Mouse (Mus musculus) MN1 (cell line): Measurements from ENCODE around the gene Lbhd1.
A peak's percentile ranks its signal among the peaks of the same experiment; 100 is the strongest.

Experiments
- DNase-seq: peaks from one replicate; pipeline ENCODE4 v3.0.0-alpha.2; 2016; ENCODE audit warnings: low spot score

Gene Lbhd1

GRCm38 (mm10) chr19:8911810-8912209, 28.3 kb downstream of the Lbhd1 start:
- DNase-seq: no peak

- DNase-seq: no peak
These were observed 30.7 kb downstream of the Lbhd1 start for GRCm38 (mm10) chr19:8914212-8914611.

GRCm38 (mm10) chr19:8919000-8919399, 35.5 kb downstream of the Lbhd1 start:
- DNase-seq: no peak

- no peak for DNase-seq
These were observed 36.1 kb downstream of the Lbhd1 start for GRCm38 (mm10) chr19:8919684-8920072.

- DNase-seq: peak; percentile 93
These were observed 36.7 kb downstream of the Lbhd1 start, which contains the start of gene B3gat3 for GRCm38 (mm10) chr19:8920073-8920736. Gene B3gat3 (plus strand): TSS chr19:8920374.

- DNase-seq: peak; percentile 45
These were observed 37.3 kb downstream of the Lbhd1 start for GRCm38 (mm10) chr19:8920836-8921291.

GRCm38 (mm10) chr19:8921741-8922140, 38.2 kb downstream of the Lbhd1 start:
- no peak for DNase-seq

- DNase-seq: no peak
These were observed 43.2 kb downstream of the Lbhd1 start for GRCm38 (mm10) chr19:8926766-8927165.

GRCm38 (mm10) chr19:8927891-8928525, 44.5 kb downstream of the Lbhd1 start:
- DNase-seq: no peak

- DNase-seq: peak; percentile 22
These were observed 45.2 kb downstream of the Lbhd1 start for GRCm38 (mm10) chr19:8928689-8929223.

- peak; percentile 86 for DNase-seq
These were observed 45.9 kb downstream of the Lbhd1 start, which contains the start of the genes Rom1 and Eml3 for GRCm38 (mm10) chr19:8929224-8930088. Gene Rom1 (minus strand): TSS chr19:8929356. Gene Eml3 (plus strand): TSS chr19:8929552.

- no peak for DNase-seq
These were observed 46.6 kb downstream of the Lbhd1 start for GRCm38 (mm10) chr19:8930117-8930516.

GRCm38 (mm10) chr19:8930771-8931170, 47.2 kb downstream of the Lbhd1 start:
- DNase-seq: no peak

- no peak for DNase-seq
These were observed 53.2 kb downstream of the Lbhd1 start for GRCm38 (mm10) chr19:8936736-8937135.

- no peak for DNase-seq
These were observed 57.1 kb downstream of the Lbhd1 start for GRCm38 (mm10) chr19:8940526-8941133.

- no peak for DNase-seq
These were observed 57.6 kb downstream of the Lbhd1 start for GRCm38 (mm10) chr19:8941136-8941514.

- peak; percentile 96 for DNase-seq
These were observed 58.1 kb downstream of the Lbhd1 start, which contains the start of gene Mta2 for GRCm38 (mm10) chr19:8941515-8942217. Gene Mta2 (plus strand): TSS chr19:8941875.
